Mouse (Mus musculus) adrenal gland, postnatal 14 days (tissue): ENCODE measurements at regions not wholly inside any gene's neighbourhood (a gene's known extent, or its start where the extent isn't known, plus 50 kb on each side); places are given as distances from the start of the nearest gene placed in this dataset.

Source experiments
- DNase-seq: peaks from one replicate; pipeline ENCODE4 v3.0.0; 2021; ENCODE audit warnings: mixed read lengths

DNA sequence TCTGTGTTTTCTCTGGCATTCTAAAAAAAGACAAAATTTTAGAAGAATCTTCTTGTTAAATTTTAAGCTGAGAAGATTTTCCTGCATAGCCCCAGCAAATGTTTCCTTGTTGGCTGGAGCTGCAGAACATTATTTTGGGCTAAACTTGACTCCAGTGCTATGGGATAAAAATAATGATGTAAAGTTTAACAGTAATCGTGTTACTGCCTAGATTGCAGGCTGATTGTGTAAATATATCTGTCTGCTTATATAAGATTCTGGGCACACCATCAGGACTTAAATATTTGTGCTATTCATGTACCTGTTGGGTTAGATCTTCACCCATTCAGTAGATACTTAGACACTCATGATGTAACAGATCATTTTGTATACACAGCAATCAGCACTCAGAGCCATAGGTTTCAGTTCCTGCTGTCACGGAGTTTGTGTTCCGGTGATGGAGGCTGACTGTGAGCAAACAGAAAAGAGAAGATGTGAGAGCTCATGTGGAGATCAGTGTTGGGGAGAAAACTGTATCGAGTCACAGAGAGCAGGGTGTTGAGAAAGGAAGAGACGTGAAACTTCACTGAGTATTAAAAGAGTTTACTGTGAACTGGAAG lies 561.1 kb upstream of the Camk1g start:
- no peak for DNase-seq

DNA sequence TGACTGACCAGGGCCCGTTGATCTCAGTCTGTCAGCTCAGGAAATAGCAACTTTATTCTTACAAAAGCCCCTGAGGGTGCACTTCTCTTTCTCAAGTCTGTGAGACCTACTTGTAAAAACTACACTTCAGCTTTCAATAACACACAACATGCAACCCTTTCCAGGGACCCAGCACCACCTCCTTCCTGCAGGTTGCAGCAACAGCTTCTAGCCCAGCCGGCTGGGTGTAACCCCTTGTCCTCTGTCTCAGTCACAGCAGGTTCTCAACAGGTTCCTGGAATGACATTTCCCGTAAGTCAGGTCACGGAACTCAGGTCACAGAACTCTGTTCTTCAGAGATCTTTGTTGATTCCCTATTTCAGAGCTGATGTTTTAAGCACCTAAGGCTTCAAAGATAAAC lies 558.5 kb upstream of the Camk1g start:
- no peak for DNase-seq

DNA sequence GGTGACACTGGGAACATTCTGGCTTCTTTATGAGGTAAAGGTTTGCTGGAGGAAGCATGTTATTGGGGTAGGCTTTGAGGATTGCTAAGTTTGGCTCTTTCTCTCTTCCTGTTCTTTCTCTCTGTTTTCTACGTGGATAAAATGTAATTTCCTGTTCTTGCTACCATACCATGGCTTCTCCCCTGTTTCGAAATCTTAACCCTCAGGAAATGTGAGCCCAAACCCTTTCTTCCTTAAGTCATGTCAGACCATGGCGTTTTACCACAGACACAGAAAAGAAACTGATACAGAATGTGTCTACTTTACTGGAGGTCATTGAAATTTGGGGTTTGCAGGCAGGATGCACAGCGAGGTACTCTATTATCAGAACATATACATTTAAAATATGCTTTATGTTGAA lies 552.7 kb upstream of the Camk1g start:
- DNase-seq: no peak

DNA sequence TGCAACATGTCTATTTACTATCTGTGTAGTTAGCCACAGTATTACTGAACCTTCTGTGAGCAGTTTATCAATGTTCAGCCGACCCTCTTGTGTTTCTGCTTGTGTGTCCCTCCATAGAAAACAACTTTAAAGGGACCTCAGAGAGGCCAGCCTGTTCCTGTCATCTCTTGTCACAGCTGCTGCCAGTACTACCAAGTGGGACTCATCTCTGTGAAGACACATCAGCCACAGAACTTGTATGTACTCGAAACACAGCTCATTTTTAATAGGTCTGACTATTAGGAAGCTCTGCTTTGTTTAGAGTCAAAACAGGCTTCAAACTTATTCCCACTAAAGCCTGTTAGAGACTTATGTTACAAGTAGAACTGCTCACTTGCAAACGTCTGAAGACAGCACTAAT lies 549.1 kb upstream of the Camk1g start:
- DNase-seq: no peak

DNA sequence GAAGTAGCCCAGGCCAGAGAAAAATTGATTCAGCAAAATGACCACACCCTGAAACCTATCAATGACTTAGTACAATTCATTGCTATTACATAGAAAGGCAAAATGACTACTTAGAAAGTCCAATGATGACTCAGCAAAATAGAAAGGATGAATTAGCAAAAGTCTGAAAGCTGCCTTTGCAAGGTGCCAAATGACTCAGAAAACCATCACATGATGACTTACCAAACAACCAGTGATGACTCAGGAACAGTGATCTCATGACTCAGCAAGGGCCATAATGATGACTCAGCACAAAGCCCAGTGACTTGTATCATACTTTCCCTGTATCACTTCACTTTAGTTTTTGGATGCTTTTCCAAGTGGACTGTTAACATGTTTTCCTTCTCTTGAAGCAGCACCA lies 535.6 kb upstream of the Camk1g start:
- peak; percentile 34 for DNase-seq

DNA sequence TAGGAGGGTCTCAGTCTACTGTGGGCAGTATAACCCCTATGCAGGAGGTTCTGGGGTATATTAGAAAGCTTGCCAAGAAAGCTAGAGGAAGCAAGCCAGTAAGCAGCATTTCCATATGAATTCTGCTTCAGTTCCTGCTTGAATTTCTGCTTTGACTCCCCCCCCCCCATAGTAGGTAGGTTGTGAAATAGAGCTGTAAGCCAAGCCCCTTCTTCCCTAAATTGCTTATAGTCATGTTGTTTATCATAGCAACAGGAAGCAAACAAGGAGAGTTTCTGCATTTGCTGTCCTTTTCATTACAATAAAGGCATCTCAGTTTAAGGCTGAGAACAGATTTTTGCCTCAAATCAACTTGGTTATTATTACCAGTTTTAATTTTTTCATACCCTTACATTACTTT lies 524.0 kb upstream of the Camk1g start:
- no peak for DNase-seq

DNA sequence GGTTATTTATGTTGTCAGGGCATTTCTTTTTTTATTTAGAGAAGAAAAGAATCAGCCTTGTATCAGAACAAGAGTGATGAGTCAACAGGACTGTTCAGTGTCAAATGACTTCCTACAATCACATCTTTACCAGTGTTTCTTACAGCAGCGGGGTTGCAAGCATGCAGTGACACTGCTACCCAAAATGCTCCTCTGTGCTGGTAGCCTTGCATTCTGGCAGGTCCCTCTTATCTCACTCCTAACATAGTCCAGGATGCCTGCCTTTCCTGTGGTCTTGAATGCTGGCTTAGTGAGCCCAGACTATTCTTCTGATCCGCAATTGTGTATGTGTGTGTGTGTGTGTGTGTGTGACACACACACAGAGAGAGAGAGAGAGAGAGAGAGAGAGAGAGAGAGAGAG lies 506.4 kb upstream of the Camk1g start:
- no peak for DNase-seq

DNA sequence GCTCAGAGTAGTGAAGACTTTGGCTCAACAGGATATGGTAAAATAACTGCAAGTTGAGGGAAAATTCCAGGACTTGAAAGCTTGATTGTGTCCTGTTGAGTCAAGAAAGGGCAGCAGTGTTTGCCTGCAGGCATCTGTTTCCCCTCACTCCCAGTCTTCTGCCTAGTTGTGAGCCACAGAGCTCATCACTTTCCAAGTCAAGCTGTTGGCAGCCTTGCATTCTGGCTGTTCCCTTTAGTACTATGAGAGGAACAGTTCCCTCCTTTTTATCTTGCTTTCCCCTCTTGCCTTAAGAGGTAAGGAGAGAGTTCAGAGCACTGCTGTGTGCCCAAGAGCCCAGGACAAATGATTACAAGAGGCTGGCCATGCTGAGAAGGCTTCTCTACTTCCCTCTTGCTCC lies 506.0 kb upstream of the Camk1g start:
- DNase-seq: no peak

DNA sequence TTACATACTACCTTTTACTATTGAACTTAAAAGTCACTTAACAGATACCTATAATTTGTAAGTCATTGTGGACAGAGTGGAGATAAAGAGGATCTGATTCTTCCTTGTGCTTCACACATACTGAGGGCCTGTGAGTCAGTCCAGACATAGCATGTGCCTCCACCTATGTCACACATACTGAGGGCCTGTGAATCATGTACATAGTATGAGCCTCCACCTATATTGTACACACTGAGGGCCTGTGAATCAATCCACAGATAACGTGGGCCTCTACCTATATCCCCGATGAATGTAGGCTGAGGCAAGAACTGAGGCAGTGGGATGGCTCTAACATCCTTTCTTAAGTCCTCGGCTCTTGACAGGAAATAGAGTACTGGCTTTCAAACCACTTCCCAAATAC lies 505.2 kb upstream of the Camk1g start:
- DNase-seq: no peak

DNA sequence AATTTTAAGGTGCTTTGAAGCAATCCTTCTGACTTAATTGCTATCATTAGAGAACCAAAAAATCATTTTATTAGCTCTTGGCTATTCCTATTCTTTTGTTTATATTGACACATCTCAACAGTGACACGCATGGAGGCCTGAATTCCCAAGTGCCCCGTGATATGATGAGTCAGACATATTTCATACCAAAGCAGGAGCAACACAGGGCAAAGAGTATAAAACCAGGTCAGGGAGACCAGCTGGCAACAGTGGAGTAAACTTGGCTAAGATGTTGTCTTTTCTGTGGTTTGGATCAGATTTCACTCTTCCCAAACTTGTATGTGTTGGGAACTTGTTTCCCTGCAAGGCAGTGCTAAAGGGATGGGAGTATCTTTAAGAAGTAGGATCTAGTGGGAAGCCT lies 500.6 kb upstream of the Camk1g start:
- DNase-seq: peak; percentile 28

DNA sequence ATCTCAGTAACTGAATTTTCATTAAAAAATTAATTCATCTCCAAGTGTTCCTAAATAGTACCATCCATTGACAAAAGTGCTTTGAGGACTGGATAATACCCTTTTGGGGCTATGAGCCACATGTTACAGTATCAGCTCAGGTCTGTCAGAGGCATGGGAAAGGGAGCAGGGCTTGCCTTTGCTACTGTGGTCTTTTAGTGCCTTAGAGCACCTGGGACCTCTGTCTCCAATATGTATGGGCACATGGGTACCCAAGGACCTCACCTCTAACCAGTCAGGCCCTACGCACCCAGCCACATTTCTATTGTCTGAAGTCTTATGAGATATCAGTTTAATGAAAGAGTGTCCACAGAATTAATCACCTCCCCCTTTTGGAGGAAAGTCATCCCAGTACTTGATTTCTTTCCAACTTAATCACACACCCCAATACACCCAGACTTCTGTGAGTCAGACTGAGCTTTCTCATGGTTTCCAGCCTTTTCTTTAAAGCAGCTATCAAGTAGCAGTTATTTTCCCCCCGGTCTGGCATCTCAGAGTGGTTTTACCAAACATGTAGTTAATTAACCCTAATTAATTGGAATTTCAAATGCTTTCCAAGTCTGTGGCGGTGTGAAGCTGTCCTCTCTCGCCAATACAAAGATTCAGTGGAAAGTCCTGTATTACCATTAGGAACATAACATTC lies 498.7 kb upstream of the Camk1g start:
- DNase-seq: no peak

DNA sequence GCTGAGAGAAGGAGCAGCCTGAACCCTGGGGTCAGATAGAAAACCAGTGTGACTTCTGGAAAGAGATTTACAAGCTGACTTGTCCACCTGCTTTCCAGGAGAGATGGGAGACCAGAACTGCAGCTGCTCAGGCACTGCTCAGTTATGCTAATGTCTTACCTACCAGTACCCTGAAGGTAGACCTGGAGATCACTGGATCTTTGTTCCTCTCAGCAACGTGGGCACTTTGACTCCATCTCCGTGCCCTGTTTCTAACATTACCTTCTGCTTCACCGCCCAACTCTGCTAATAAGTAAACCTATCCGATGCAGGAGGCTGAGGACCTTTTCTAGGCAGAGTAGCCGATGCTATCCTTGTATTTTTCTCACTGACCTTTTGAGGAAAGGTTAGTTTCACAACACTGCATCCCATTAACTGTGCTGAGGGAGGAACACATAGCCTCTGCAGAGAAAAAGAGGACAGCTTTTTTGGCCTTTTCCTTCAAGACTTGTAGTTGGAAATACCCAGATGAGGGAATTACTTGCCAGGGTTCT lies 490.7 kb upstream of the Camk1g start:
- no peak for DNase-seq

DNA sequence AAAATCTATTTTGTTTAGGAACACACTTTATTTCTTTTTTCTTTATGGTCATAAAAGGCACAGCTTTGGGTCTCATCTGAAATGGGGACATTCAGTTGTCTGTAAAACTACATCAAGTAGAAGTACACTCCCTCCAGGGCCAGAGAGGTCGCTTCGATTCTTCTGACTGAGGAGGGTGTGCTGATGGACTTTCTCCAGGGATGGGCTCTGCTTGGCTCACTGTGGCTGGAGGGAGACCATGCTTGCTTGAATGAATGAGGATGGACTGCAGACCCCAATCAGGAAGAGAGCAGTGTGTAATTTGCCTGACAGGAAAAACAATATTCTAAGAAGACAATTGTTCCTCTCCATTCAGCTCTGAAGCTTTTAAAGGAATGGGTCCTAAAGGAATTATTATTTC lies 490.3 kb upstream of the Camk1g start:
- no peak for DNase-seq

DNA sequence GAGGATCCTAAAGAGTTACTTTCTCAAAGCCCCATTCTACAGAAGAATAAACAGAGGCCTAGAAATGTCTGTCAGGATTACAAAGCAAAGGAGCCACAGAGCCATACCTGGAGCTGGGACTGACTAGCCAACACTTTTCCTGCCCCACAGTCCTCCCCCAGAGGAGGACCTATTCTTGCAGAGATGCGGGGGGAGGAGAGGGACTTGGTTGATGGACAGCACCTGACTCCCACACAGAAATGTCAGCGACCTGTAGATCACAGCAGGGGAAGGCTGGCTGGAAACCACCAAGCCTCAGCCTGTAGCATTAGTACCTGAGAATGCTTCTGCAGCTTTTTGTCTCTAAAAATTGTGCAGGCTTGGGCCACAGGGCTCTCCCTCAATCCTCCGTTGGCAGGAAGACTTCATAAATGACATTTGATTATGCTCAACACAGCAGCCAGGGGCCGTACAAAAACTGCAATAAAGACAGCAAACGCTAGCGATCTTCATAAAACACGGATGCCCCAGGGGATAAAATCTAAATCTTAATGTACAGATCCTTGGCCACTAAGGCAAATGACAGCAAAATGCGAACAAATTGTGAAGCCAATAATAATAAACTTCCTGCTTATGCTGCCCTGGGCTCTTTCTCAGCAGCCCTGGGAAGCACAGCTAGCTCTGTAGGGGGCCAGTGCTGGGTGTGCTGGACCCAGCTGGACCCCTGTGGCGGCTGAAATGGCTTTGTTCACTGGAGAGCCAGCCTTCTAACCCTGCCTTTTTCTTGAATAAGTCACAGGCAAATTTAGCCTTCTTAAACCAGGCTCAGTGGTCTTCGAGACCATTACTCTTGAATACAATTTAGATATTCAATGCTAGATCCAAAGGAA lies 489.4 kb upstream of the Camk1g start:
- no peak for DNase-seq

DNA sequence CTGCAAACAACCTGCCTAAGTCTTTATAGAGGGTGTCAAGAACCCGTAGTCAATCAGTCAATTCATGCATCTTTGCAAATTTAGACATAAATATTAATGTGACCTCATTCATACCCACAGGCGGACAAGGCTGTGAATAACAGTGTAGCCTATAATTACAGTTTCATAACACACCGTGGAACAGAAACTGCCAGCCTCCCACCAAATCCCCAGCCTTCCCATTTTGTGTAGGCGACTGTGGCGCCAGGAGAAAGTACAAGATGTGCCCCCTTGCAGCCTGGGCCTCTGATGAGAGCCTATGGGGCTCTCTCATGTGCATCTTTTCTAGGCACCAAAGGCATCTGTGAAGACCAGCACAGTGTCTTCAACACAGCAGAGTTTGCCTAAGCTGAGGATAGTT lies 477.8 kb upstream of the Camk1g start:
- no peak for DNase-seq

DNA sequence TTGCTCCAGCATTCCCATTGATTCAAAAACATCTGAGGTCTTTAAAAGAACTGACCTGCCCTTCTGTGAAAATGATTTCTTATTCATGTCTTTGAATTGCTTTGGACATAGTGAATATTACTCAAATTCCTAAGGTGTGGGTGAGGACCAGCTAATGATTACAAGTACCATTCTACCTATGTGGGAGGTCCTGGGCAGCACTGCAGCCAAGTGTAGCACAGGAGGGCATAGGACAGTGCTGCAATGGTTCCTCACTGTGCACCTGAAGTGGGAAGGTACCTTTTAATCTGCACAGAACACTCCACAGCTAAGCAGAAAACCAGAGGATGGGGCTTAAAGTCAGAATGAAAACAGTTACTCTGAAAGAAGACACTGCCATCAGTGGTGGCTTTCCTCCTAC lies 474.8 kb upstream of the Camk1g start:
- DNase-seq: no peak

DNA sequence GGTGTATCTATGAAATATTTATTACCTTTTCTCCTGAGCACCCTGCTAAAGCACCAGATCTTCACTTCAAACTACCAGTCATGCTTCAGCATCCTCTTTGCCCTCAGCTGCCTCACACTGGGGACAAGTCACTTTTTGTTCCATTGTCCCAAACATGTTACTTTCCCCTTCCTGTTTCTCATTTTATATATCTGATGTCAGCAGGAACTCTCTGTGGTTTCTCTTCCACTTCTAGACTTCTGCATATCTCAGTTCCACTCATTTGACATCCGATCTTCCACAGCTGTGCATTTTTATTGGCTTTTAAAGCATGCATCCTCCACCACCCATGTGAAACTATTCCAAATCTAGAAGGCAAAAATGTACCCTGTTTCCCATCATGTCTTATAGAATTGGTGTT lies 474.4 kb upstream of the Camk1g start:
- no peak for DNase-seq

DNA sequence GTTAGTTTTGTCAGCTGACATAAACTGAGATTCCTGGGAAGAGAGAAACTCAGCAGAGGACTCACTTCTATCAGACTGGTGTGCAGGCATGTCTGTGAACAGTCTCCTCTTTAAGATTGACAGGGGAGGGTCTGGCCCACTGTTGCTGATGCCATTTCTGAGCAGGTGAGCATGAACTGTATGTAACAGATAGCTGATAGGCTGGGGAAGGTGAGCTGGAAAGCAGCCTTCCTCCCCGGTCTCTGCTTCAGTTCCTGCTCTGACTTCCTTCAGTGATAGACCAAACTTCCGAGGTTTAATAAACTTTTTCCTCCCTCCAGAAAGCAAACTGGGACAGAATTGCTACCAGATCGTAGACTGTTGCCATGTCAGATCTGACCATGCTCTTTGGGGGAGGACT lies 430.9 kb upstream of the Camk1g start:
- no peak for DNase-seq

DNA sequence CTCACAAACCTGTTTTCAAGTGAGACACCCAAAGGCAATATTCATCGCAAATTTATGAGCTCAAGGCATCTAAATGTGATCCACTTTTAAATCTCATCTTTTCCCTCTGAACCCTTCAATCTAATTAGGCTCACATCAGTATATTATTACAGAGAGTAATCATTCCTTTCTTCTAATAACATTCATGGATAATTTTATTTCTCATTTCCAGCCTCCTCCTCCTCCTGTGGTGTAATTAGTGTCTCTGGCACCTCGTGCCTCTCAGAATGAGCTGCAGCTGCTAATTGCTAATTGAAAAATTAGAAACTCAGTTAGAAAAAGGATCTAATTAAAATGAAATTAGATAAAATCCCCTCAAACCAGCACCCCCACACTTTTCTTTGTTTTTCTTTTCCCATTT lies 420.5 kb upstream of the Camk1g start:
- no peak for DNase-seq

DNA sequence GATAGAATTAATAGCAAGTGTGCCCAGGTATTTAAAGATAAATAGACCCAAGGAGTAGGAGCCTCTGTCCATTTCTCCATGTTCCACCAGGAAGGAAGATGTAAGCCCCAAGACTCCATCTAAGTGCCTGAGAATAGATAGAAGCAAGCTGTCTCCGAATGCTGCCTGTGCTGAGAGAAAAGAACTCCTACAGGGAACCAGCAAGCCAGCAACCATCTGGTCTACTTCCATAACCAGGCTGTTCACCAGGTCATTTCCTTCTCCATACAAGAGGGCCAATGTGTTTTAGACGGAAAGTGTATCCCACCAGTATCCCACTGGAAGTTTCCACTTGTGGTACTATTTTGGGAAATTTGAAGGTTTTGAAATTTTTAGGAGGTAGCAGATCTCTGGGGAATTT lies 418.4 kb upstream of the Camk1g start:
- no peak for DNase-seq

DNA sequence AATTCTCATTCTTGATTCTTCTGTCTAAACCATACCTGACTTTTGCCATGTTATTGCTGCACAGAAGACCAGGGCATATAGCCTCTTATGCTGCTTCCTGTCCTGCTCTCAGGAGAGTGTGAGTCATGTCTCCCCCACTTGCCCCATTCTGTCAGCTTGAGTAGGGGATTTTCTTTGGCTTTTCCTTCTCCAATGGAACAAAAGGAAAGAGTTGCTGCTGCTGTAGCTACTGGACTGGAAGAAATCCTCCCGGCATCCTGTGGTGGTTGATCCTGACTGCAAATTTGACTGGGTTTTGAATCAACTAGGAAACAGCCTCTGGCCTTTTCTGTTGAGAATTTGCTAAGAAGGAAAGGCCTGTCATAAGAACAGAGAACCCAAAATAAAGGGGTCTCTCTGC lies 417.3 kb upstream of the Camk1g start:
- no peak for DNase-seq

DNA sequence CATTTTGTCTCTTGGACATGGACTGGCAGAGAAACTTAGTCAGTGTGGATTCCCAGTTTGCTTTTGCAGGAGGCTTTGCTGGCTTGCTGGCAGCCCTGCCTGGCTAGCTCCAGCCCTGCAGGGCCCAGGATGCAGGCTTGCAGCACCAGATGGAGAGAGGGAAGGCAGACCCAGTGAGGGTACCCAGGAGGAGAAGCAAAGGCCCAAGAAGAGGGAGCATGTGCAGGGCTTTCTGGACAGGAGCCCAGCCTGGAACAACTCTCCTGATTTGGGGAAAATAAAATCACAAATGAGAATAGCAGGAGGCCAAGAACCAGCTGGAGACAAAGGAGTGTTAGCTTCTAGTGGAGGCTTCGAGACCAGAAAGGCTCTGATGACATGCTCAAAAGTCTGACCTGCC lies 414.9 kb upstream of the Camk1g start:
- no peak for DNase-seq

DNA sequence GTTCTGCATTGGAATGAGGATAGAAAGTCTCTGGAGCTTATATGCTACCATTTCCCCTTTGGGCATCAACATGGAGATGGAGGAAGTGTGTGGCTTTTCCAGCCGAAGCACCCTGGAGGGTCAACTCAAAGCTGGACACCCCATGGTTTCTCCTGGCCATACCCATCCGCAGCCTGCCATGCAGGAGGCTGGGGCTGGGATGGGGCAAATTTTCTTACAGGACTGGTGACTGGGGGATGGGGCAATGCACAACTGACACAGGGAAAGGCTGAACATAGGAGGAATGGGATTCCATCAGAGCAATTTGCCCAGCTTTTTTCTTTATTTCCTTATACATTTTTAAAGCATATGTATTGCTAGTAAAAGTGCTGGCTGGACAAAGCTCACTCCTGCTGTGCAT lies 414.4 kb upstream of the Camk1g start:
- no peak for DNase-seq

DNA sequence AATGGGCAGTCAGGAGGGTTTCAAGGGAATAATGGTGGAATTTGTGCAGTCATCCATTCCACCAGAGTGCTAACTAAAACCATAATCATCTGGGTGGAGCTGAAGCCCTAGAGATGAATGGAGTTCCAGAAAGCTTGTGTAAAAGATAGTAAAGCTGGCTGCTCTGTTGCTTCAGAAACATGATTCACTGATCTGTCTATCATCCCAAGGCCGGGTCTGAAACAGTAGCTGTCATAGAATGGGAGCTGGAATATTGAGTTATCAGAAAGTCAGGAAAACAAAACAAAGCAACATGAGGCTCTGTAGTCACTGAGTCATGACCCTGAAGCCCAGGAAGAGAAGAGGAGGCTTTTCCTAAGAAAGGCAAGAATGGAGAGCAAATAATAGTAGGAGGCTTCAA lies 408.1 kb upstream of the Camk1g start:
- DNase-seq: peak; percentile 24
